Mouse (Mus musculus) inflammation-experienced regulatory T-cells, adult 6 months (primary cell): ENCODE measurements around the gene Hecw2. TPM values are rescaled to one million over a fixed set of nuclear protein-coding genes. Genes with fewer than 3 reads are reported as not detected.
A peak's percentile ranks its signal among the peaks of the same experiment; 100 is the strongest.

ENCODE experiments used
- ATAC-seq: one replicate; pipeline ENCODE4 v1.8.0; 2017
- polyA plus RNA-seq, 3 experiments: library from polyadenylated mRNA; unstranded; fragments of 100-300 nt; shearing (Covaris generic); gene quantifications; one replicate each; pipeline ENCODE4 v1.2.1; 2017

Gene Hecw2
- polyA plus RNA-seq, 3 experiments from 2014 or later, result 0.17 TPM; not detected in 2

DNA sequence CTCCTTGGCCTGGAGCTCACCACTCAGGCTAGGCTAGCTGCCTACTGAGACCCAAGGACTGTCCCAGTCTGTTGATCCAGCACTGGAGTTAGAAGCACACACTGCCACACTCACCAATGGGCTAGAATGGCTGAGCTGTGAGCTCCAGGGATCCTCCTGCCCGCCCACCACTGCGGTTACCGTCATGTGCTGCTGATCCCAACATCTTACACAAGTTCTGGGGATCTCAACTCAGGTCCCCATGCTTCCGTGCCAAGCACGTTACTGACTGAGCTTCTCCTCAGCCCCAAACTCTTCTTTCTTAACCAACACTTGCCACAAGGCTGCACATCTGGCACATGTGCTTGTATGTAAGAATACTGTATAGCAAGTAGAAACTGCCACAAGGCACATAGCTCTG, 218.2 kb downstream of the Hecw2 start:
- no peak for ATAC-seq

DNA sequence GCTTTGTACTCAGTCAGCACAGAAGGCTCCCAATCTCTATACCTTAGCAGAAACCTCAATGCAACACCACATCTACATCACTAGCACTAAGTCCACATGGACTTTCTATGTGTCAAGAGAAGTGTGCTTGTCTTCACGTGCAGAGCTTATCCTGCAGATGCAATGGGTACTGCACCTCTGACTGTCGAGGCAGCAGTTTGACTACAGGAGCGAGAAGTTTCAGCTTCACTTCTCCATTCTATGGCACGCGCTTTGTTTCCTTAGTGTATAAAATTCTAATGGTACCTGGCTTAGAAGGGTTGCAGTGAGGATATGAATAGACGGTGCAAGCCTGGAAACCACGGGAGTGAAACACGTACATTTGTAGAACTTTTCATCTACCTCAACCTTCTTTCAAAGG, 218.9 kb downstream of the Hecw2 start:
- no peak for ATAC-seq

DNA sequence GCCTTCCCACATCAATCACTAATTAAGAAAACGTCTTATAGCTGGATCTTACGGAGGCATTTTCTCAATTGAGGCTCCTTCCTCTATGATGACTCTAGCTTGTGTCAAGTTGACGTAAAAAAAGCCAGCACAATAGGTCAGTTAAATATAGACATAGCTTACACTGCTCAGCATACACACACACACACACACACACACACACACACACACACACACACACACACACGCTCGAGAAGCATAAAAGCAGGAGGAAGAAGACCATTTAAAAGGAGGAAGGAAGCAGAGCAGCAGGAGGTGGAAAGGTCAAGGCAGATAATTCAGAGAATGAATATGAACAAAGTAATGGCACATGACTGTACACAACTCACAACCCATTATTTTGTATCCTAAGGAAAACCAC, 220.0 kb downstream of the Hecw2 start:
- no peak for ATAC-seq

DNA sequence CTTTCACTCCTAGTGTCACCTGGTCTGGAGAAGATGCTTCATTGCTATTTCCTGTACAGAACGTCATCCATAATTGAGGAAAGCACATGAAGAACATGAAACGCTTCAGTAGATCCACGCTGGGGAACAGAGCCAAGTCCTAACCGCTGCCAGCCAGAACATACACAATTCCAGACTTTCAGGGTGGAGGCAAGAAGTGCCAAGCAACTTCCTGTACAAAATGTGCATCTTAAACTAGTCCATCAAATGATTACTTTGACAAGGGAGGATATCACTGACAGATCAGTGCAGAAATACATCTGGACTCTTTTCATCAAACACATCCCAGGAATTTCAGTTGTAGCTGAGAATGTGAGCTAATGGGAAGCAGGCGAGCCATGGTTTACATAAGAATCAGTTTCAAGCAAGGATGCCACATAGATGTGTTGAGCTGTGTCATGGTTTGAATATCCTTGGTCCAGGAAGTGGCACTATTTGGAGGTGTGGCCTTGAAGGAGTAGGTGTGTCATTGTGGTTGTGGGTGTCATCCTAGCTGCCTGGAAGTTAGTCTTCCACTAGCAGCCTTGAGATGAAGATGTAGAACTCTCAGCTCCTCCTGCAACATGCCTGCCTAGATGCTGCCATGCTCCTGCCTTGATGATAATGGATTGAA, 224.5 kb downstream of the Hecw2 start:
- ATAC-seq, result no peak

DNA sequence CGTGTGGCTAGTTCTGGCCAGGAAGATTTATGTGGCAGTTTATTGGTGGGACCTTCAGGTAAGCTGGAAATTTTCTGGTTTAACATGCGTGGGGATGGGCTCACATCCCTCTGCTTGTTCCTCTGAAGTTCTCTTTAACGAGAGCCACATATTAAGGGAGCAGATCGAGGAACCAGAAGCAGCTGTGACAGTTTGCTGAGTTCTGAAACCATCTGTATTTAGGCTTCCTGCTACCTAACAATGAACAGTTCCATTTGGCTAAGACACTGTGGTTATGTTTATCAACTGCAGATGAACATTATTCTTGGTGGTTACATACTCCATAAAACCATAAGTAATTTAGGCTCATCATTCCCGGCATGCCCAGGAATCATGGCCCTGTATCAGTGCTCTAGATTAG, 242.6 kb downstream of the Hecw2 start:
- no peak for ATAC-seq

DNA sequence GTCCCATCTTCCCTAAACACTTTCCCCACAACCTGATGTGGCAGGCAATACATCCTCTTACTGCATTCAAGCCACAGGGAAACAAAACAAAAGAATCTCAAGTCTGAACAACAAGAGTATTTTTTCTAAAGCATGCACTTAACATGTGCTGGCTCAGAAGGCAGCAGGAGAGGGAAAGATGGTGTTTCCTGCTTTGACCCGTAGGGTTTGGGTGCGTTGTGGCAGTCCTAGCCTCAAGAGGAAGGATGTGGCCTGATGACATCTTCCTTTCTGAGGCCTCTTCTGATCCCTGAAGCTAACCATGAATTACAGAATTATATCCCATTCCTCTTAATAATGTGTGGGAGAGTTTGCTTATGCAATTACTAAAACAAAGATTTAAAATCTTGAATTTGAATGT, 249.2 kb downstream of the Hecw2 start:
- ATAC-seq, result no peak

DNA sequence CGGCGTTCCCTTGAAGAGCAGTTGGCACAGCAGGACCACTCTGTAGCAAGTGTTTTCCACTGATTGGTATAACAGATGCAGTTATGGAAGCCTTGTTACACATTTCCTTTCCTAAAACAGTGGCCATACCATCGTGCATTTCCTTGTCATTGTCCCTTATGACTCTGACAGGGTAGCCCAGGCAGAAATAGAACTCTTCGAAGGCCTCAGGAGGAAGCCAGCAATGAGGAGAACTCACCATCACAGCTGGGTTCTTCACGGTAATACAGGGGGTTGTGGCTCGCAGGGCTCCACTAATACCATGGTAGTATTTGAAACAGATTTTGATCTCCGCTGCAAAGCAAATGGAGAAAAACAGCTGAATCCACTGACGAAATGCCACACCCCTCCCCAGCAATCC, 252.5 kb downstream of the Hecw2 start:
- ATAC-seq, result no peak

DNA sequence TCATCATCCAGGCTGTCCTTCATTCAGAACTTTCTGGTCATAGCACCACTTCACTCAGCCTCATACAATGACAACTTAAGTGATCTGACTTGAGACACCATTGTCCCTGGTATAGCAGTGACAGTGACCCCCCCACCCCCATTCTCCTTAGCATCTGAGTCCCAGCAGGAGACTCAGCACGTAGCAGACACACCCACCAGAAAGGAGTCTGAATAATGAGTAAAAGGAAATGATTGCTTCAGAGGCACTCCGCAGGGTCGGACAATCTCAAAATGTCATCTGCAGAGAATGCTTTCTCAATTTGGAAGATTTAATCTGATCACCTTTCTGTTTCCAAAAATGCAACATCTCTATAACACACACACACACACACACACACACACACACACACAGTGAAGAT, 253.4 kb downstream of the Hecw2 start:
- no peak for ATAC-seq

DNA sequence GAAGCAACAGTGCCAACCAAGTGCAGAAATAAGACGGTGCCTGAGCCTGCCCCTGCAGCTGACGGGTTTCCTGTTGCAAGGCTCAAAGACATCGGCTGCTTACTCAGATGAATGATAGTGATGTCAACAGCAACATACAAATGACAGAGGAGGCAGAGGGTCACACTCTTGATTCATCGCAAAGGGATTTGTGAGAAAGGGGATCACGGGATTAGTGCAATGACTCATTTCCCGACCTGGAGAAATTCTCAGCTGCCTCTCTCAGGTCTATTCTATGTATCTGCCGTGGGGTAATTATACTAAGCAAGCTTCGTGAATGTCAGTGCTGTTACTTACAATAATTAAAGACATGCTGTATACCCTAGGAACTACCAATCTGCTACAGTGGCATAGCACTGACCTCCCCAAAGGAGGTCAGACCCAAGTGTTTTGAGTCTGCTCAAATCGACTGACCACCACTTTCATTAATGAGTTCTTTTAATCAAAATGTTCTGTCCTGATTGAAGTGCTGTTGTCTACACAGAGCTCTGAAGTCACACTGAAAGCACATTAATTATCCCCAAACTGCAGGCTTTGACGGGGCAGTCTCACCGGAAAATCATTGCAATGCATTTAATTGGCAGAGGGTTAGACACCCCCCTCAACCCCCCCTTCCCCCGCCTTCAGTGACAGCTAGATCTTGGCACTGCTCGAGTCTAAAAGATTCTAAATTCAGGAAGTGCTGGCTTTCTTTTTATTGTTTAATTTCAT, 254.5 kb downstream of the Hecw2 start:
- no peak for ATAC-seq

DNA sequence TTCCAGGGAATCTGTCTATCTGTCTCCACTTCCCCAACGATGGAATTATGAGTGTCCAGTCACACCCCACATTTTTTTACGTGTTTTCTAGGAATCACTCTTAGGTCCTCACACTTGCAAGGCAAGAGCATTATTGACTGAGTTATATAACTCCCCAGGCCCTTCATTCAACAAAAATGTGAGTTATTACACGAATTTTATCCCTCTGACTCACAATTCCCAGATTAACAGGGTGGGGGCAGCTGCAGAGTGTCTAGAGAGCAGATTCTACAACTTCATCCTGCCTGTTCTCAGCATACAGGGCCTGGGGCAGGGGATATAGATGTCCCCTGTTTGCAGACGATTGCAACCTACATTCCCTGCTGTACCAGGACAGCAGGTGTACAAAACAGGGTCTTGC, 255.7 kb downstream of the Hecw2 start:
- no peak for ATAC-seq

DNA sequence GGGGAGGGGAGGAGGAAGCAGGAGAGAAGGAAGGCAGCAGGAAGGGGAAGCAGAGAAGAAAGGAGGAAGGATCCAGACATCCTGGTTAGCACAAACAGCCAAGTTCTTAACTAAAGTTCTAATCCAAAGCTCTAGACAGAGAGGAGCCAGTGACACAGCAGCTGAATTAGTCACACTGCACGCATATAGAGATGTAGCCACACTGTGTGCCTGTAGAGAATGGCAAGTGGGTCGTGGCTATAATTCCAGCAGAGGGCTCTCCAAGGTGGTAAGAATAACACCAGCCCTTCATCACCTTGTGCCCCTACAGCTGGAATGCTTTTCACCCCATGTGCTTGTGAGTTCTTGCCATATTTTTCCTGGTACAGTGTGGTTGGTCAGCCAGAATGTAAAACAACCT, 261.7 kb downstream of the Hecw2 start:
- no peak for ATAC-seq

DNA sequence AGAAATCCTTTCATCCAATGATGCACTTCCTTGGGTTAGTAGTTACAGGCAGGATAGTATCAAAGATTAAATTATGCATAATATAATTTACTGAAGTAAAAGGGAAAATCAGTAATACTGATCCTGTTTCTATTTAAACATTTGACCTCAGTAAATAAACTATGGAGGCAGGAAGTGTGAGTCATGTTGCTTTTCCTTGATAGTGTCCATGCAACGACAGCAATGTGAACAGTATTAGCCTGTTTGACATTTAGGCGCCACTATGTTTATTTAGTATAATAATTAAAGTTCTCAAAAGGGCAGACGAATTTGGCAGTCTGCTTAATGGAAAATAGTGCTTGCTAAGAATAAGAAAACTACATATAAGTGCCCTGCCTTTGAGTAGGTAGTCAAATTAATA, 263.7 kb downstream of the Hecw2 start:
- no peak for ATAC-seq

DNA sequence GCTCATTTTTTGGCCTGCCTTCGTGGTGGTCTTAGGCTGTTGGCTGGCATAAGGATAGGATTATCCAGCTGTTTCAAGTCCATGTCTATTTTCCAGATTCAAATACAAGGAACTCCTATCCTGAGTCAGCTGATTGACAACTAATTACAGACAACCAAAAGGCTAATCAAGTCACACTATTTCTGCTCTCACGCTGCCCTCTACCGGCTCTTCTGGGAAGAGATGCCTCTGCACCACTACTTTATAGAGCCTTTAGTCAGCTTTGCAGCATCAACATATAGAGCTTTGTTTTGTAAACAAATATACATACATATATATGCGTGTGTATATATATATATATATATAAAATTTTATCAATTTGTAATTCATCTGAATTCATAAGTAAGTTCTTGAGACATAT, 267.4 kb downstream of the Hecw2 start:
- no peak for ATAC-seq

DNA sequence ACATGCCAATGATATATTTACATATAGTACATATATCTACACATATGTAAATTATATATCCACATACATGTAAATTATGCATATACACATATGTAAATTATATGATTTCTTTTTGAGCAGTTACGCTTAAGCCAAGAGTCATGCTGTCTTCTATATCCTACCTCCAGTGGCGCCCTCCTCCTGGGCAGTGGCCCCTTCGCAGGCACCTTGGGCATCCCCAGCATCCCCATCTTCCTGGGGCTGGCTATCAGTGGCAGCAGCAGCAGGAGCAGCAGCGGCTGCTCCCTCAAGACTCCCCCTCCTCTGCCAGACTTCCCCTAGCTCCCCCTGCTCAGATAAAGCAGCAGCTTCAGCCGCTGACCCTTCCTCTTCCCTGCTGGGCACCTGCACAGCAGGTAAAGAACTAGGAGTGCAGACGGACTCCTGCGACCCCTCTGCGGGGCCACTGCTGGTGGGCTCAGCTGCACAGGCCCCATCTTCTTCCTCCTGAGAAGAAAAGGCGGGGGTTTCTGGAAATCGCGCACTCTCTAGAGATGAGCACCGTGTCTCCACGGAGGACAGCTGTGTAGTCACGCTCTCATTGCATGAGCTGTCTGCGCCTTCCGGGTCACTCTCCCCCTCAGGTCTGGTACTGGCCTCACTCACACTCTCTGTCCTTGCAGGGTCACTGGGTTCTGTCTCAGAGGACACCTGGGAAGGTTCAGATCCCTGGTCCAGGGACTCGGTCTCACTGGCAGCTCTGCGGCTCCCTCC, 269.6 kb downstream of the Hecw2 start:
- no peak for ATAC-seq

DNA sequence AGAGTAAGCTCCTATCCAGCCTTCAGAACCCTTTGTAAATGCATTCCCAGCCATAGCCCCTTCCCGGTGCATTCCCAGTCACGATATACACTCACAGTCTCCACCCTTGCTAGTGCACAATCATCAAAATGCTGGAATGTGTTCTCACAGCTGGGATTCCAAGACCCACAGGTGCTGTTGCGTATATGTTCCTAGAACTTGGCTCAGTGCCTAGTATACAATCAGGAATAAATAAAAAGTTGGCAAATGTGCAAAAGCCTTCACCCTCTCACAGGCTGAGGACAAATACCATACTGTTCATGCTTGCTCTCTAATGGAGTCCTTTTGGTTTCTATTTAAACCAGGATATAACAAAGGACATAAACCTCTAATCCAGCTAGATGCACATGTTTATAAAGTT, 283.1 kb downstream of the Hecw2 start:
- no peak for ATAC-seq

DNA sequence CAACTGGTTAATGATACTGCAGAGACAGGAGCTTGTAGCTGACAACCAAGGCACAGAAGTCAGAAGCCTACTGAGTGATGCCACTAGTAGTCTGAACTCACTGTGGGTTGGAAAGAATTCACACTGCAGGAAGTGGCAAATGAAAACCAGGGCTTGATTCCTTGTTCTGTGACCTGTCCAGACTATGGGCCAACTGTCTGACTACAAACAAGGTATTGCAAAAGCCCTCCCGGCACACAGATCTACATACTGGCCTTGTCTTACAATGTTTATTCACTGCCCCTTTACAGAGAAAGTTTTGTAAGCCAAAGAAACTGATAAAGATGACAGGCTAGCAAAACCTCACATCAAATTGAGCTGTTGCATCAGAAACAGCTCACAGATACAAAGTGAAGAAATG, 284.7 kb downstream of the Hecw2 start:
- no peak for ATAC-seq

DNA sequence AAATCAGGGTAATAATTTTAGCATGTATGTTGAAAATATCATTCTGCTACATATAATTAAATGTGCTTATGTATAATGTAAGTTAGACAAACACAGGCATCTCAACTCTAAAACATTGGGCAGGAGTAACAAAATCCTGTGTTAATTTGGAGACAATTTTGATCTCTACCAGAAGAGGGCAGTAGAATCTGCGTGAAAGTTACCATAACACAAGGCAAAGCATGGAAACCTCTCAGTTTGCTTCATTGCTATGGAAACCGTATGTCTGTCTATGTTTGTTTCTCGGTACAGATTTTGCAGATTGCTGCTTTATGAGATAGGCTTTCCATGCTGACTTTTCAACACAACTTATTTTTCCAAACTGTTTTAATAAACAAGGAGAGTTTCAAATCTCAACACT, 285.9 kb downstream of the Hecw2 start:
- ATAC-seq, result peak; percentile 80

DNA sequence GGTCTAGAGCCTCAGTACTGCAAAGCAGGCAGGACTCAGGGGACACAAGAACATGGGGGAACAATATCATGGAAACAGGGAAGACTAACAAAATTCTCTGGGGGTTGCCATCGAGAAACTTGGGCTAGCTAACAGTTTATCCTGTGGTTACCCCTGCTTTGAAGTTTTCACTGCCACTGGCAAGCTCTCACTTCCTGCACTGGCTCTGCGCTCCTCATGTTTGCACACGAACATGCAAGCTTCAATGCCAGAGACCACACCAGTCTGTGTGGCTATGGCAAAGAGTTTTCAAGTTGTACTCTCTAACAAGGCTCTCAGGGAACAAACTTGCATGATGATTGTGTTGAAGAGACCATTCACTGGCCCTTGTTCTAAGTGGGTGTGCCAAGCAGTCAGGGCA, 288.8 kb downstream of the Hecw2 start:
- peak; percentile 36 for ATAC-seq

DNA sequence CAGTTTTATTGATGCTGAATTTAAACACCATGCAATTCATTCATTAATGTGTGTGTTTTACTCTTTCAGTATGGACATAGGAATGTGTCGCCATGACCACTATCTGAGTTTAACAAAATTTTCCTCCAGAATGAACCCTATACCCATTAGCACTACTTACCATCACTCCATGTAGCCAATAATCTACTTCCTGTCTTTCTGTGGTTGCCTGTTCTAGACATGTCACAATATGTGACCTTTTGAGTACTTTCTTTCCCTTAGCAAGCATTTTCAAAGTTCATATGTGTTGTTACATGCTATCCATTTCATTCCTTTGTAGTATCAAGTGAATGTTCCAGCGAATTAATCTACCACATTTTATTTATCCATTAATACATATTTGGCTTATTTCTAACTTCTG, 294.6 kb downstream of the Hecw2 start:
- ATAC-seq, result no peak

DNA sequence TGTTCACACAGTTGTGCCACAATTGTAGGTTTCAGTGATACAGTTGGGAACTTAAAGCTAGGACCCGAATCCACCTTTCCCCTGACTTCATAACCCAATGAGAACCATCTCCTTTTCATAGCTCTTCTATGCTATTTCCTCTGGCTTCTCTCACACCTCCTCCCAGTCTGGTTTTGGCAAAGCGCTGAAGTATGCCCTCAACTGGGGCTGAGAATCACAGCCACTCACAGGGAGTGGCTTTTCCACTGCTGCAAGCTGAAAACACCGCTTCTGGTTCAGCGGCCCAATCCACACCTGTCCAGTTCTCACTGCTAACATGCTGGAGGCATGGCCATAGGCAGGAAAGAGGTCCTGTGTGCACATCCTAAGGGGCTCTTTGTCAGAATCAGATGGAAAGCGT, 300.7 kb downstream of the Hecw2 start:
- ATAC-seq, result no peak

DNA sequence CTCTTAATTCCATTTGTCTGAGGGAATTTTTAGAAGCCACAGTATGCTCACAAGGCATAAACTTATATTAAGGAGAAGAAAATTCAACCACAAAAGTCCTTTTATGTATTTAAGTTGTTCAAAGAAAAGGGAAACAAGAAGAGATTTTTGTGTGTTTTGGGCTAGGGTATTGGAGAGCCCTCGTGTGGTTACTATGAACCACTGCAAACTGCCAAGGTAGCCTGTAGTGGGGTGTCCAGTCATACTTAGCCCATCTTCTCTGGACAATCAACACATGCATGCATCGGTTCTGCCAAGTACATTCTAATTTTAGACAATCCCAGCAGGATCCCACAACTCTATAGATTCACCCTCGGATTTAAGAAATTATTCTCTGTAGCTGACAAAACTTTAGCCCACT, 304.6 kb downstream of the Hecw2 start:
- peak; percentile 76 for ATAC-seq

DNA sequence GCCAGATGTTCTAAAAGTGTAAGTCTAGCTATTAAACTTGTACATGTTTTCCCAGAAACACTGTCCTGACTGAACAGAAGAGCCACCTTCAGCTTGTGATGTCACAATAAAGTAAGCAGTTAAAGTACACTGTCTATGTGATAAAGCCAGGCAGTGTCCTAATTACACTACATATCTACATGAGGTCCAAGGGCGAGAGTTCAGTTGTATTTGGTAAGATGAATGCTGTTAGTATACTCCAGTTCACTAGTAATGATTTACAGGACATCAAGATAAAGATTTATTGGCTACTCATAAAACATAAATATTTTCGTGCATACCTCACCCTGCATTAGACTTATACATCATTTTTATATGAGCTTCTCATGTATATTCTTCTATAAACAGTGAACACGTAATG, 305.2 kb downstream of the Hecw2 start:
- ATAC-seq, result no peak

DNA sequence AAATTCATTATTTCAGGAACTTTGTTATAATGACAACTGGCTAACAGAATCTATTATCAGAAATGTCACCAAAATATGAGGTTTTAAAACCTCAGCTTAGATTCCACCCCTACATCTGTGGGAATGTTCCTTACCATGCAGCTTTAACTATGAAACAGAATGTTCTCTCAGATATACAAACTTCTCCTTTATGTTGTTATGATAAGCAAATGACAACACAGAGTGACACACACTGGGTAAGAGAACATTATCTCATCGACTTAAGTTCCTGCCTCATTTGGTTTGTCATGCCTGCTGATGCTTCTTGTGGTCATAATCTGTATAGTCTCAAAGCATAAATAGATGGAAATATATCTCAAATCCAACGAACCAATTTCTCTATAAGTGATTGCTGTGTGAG, 312.5 kb downstream of the Hecw2 start:
- ATAC-seq, result peak; percentile 41

DNA sequence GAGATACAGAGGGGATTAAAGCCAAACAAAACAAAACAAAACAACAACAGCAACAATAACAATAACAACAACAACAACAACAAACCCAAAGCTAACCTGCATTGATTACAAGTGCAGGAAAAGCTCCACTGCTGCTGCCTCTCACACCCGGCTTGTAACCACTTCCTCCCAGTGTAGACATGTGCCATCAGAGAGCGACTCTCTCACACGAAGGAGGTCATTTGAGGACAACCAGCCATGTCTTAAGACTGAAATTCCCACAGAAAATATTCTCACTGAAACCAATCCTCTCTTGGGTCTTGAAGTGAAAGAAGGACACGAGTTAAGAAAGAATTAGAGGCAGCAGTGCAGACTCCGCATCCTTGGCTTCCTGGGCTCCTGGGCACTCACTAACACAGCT, 319.0 kb downstream of the Hecw2 start:
- ATAC-seq, result peak; percentile 94
